Mouse (Mus musculus): ENCODE measurements at regions not wholly inside any gene's neighbourhood (a gene's known extent, or its start where the extent isn't known, plus 50 kb on each side); places are given as distances from the start of the nearest gene placed in this dataset.
"Not testable (repeated sequence)": the region's sequence is repeated elsewhere in the genome, so short reads cannot be mapped to it uniquely, and the experiment has no call there.

- peak; percentile 8 for DNase-seq
Observed at GRCm38 (mm10) chr8:35123196-35123621, 642.4 kb upstream of the Gm19410 start.

GRCm38 (mm10) chr8:35125179-35125578 lies 640.4 kb upstream of the Gm19410 start:
- DNase-seq = no peak

GRCm38 (mm10) chr8:35132281-35132680 lies 633.3 kb upstream of the Gm19410 start:
- DNase-seq = no peak

GRCm38 (mm10) chr8:35135630-35136029 lies 630.0 kb upstream of the Gm19410 start:
- DNase-seq = no peak

- DNase-seq = no peak
Observed at GRCm38 (mm10) chr8:35136643-35137042, 628.9 kb upstream of the Gm19410 start.

GRCm38 (mm10) chr8:35140775-35141174 lies 624.8 kb upstream of the Gm19410 start:
- DNase-seq = no peak

- no peak for DNase-seq
Observed at GRCm38 (mm10) chr8:35143018-35143656, 622.5 kb upstream of the Gm19410 start.

GRCm38 (mm10) chr8:35143684-35144083 lies 621.9 kb upstream of the Gm19410 start:
- DNase-seq = no peak

- DNase-seq = no peak
Observed at GRCm38 (mm10) chr8:35144401-35144800, 621.2 kb upstream of the Gm19410 start.

- no peak for DNase-seq
Observed at GRCm38 (mm10) chr8:35147481-35147880, 618.1 kb upstream of the Gm19410 start.

GRCm38 (mm10) chr8:35147967-35148366 lies 617.6 kb upstream of the Gm19410 start:
- no peak for DNase-seq

- no peak for DNase-seq
Observed at GRCm38 (mm10) chr8:35152585-35152984, 613.0 kb upstream of the Gm19410 start.

- DNase-seq = no peak
Observed at GRCm38 (mm10) chr8:35156272-35156671, 609.3 kb upstream of the Gm19410 start.

- no peak for DNase-seq
Observed at GRCm38 (mm10) chr8:35157711-35158110, 607.9 kb upstream of the Gm19410 start.

GRCm38 (mm10) chr8:35159329-35159728 lies 606.3 kb upstream of the Gm19410 start:
- no peak for DNase-seq

- no peak for DNase-seq
Observed at GRCm38 (mm10) chr8:35160230-35160629, 605.4 kb upstream of the Gm19410 start.

- not testable (repeated sequence) for DNase-seq
Observed at GRCm38 (mm10) chr8:35162166-35162565, 603.4 kb upstream of the Gm19410 start.

GRCm38 (mm10) chr8:35166611-35167010 lies 599.0 kb upstream of the Gm19410 start:
- no peak for DNase-seq

- no peak for DNase-seq
Observed at GRCm38 (mm10) chr8:35171536-35172310, 593.9 kb upstream of the Gm19410 start.

- no peak for DNase-seq
Observed at GRCm38 (mm10) chr8:35177314-35177713, 588.3 kb upstream of the Gm19410 start.

GRCm38 (mm10) chr8:35180075-35180474 lies 585.5 kb upstream of the Gm19410 start:
- DNase-seq = no peak

- DNase-seq = no peak
Observed at GRCm38 (mm10) chr8:35182141-35182540, 583.4 kb upstream of the Gm19410 start.

GRCm38 (mm10) chr8:35183423-35183822 lies 582.2 kb upstream of the Gm19410 start:
- DNase-seq = no peak

GRCm38 (mm10) chr8:35185165-35185564 lies 580.4 kb upstream of the Gm19410 start:
- no peak for DNase-seq
